Mouse (Mus musculus): ENCODE data around the gene Iqschfp.

DNA sequence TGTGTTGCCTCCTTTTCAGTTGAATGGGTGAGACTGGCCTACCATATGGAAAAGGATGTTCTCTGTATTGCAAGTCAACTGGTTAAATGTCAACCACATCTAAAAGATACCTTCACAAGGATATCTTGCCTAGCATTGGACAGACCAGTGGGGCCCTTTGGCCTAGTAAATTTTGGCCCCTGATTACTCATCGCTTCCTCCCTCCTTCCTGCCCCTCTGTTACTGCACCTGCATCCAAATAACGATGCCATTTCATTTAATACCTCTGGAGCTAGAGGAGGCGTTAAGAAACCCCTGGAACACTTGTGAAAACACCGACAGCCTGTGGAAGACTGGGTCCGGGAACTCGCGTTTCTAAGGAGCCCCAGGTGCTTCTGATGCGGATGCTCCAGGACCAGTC is 626.0 kb downstream of the Iqschfp start:
- no peak for TF ChIP-seq CTCF (IDR thresholded peaks at IDR 0.05; ENCODE audit: control insufficient read depth, insufficient read depth, insufficient replicate concordance, low read depth, low read length)
- no peak for TF ChIP-seq POLR2A (IDR thresholded peaks at IDR 0.05; ENCODE audit: control insufficient read depth, low read depth, low read length)
